Mouse (Mus musculus) neural tube, embryonic 14.5 days (tissue): ENCODE results near the gene Fcrlb. TPM values are rescaled to one million over a fixed set of nuclear protein-coding genes. Genes with fewer than 3 reads are reported as not detected.

ENCODE experiments used
- ATAC-seq: fragments of 200-750 bp; cut with Nextera tagmentation; 2 replicates; pipeline ENCODE4 v1.8.0; 2017; ENCODE audit warnings: low read depth, mild to moderate bottlenecking, moderate TSS enrichment, moderate library complexity
- H3K27ac ChIP-seq: fragments of 300-500 bp; sonication (generic); 2 replicates; pipeline ENCODE4 v1.5.1; 2014; ENCODE audit warnings: low read depth, mild to moderate bottlenecking, control low read depth, low read length, moderate library complexity, mixed read lengths
- H3K27me3 ChIP-seq: fragments of 300-500 bp; sonication (generic); 2 replicates; pipeline ENCODE4 v1.6.1; 2014; ENCODE audit warnings: low read length; ENCODE audit not compliant: control insufficient read depth, insufficient read depth
- H3K36me3 ChIP-seq: fragments of 300-500 bp; sonication (generic); 2 replicates; pipeline ENCODE4 v1.6.1; 2014; ENCODE audit warnings: low read length, mixed read lengths; ENCODE audit not compliant: control insufficient read depth, insufficient read depth
- H3K4me1 ChIP-seq: fragments of 300-500 bp; sonication (generic); 2 replicates; pipeline ENCODE4 v1.6.1; 2014; ENCODE audit warnings: low read length; ENCODE audit not compliant: control insufficient read depth, insufficient read depth
- H3K4me2 ChIP-seq: fragments of 300-500 bp; sonication (generic); 2 replicates; pipeline ENCODE4 v1.6.1; 2014; ENCODE audit warnings: mild to moderate bottlenecking, low read depth, low read length, control low read depth
- H3K4me3 ChIP-seq: fragments of 300-500 bp; sonication (generic); 2 replicates; pipeline ENCODE4 v1.5.1; 2014; ENCODE audit warnings: low read depth, low read length, control low read depth, mixed read lengths
- H3K9ac ChIP-seq: fragments of 300-500 bp; sonication (generic); replicated peaks from 2 replicates; pipeline ENCODE4 v1.6.1; 2014; ENCODE audit warnings: low read depth, mild to moderate bottlenecking, control low read depth, low read length, mixed read lengths
- H3K9me3 ChIP-seq: fragments of 300-500 bp; sonication (generic); 2 replicates; pipeline ENCODE4 v1.6.1; 2016; ENCODE audit warnings: low read length; ENCODE audit not compliant: control insufficient read depth
- WGBS: fragments of 180-500 bp; shearing (Covaris S2); extraction: QIAGEN DNeasy Blood & Tissue Kit; methylation state at CpG from one replicate; pipeline ENCODE4 v1.1.7; 2014; 5-methylcytosine and 5-hydroxymethylcytosine counted together
- polyA plus RNA-seq: library from polyadenylated mRNA; unstranded; fragments of >200 nt; fragmentation: Nextera tagmentation; extraction: Ambion mirVana; gene quantifications from 2 replicates; pipeline ENCODE4 v1.2.1, GENCODE M21; 2014

Fcrlb gene
- polyA plus RNA-seq, 1 experiment from 2014 or later: 1.2 TPM

DNA sequence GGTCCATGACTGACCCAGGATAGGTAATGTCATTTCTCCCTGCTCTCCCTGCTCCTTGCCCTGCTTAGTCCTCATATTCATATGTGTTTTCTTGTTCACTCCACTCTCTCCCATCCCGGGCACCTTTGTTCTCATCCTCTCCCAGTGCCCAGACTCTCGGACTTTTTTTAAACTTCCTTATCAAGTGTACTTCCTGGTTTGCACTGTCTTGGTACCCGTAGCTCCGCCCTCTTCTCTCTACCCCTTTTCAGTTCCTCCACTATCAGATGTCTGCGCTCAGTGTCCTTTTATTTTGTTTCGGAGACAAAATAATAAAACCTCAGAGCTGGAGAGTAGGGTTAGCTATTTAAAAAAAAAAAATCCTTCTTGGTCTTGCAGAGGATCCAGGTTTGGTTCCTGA, 11.7 kb upstream of the Fcrlb start:
- Histone ChIP-seq H3K36me3 (no peaks in the 10 kb centered on the region), H3K9ac (no peak overlapping the region), H3K9me3 (no peaks in the 10 kb centered on the region), H3K4me3 (no peak overlapping the region), H3K4me1 (no peaks in the 10 kb centered on the region), H3K27ac (no peak overlapping the region), H3K4me2 (no peak overlapping the region), H3K27me3 (no peaks in the 10 kb centered on the region)
- no peak for ATAC-seq
- WGBS: 91% methylated on average over 6 of the region's 6 CpGs

DNA sequence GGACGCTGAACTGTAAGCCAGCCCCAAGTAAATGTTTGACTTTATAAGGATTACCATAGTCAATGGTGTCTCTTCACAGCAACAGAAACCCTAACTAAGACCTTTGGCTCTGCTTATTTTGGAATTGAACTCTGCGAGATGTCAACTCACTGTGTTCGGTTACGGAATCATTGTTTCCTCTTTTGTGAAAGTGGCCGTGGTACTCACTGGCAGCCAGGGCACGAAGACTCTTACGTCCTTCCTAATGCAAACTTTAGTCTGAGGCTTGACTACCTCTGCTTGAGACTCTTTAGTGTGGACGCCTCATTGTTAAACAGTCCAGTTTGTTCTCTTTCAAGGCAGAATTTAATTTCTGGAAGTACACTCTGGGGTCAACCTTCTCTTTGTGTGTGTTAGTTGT, 6.6 kb upstream of the Fcrlb start:
- WGBS: 95% methylated on average over 8 of the region's 8 CpGs
- Histone ChIP-seq H3K4me2 (no peak overlapping the region), H3K27me3 (no peaks in the 10 kb centered on the region), H3K9ac (no peak overlapping the region), H3K9me3 (no peaks in the 10 kb centered on the region), H3K4me1 (no peaks in the 10 kb centered on the region), H3K27ac (no peak overlapping the region), H3K4me3 (no peak overlapping the region), H3K36me3 (no peaks in the 10 kb centered on the region)
- no peak for ATAC-seq

GRCm38 (mm10) chr1:170915657-170916056, 2.9 kb upstream of the Fcrlb start:
- Histone ChIP-seq H3K9me3 (no peaks in the 10 kb centered on the region), H3K9ac (no peak overlapping the region), H3K4me2 (no peak overlapping the region), H3K4me3 (no peak overlapping the region), H3K36me3 (no peaks in the 10 kb centered on the region), H3K27ac (no peak overlapping the region), H3K4me1 (no peaks in the 10 kb centered on the region), H3K27me3 (no peaks in the 10 kb centered on the region)
- WGBS: 85% methylated on average over 5 of the region's 5 CpGs
- ATAC-seq: no peak

GRCm38 (mm10) chr1:170911907-170912660, 657 bp downstream of the Fcrlb start:
- Histone ChIP-seq H3K4me3 (no peak overlapping the region), H3K9ac (no peak overlapping the region), H3K27me3 (peaks cover 15% of the 10 kb centered on the region), H3K4me2 (no peak overlapping the region), H3K4me1 (no peaks in the 10 kb centered on the region), H3K9me3 (no peaks in the 10 kb centered on the region), H3K36me3 (no peaks in the 10 kb centered on the region), H3K27ac (no peak overlapping the region)
- no peak for ATAC-seq
- WGBS: 81% methylated on average over 11 of the region's 11 CpGs

GRCm38 (mm10) chr1:170908341-170908740, 4.4 kb downstream of the Fcrlb start:
- Histone ChIP-seq H3K27me3 (peaks cover 15% of the 10 kb centered on the region), H3K36me3 (no peaks in the 10 kb centered on the region), H3K4me3 (peak overlapping the region; percentile 51), H3K9me3 (no peaks in the 10 kb centered on the region), H3K4me2 (peak overlapping the region; percentile 98), H3K27ac (no peak overlapping the region), H3K9ac (peak overlapping the region; percentile 60), H3K4me1 (no peaks in the 10 kb centered on the region)
- 3% methylated on average over 21 of the region's 21 CpGs for WGBS
- peak; percentile 79 for ATAC-seq

- Histone ChIP-seq H3K4me1 (no peaks in the 10 kb centered on the region), H3K27ac (no peak overlapping the region), H3K9me3 (no peaks in the 10 kb centered on the region), H3K4me3 (peak overlapping the region; percentile 51), H3K4me2 (peak overlapping the region; percentile 98), H3K36me3 (no peaks in the 10 kb centered on the region), H3K27me3 (peaks cover 15% of the 10 kb centered on the region), H3K9ac (peak overlapping the region; percentile 60)
- under 1% methylated on average over 71 of the region's 71 CpGs for WGBS
- peak; percentile 89 for ATAC-seq
Measured at GRCm38 (mm10) chr1:170907456-170908191, 5.1 kb downstream of the Fcrlb start.

GRCm38 (mm10) chr1:170907111-170907455, 5.7 kb downstream of the Fcrlb start:
- Histone ChIP-seq H3K36me3 (no peaks in the 10 kb centered on the region), H3K27me3 (peaks cover 15% of the 10 kb centered on the region)
- WGBS: 22% methylated on average over 11 of the region's 11 CpGs

DNA sequence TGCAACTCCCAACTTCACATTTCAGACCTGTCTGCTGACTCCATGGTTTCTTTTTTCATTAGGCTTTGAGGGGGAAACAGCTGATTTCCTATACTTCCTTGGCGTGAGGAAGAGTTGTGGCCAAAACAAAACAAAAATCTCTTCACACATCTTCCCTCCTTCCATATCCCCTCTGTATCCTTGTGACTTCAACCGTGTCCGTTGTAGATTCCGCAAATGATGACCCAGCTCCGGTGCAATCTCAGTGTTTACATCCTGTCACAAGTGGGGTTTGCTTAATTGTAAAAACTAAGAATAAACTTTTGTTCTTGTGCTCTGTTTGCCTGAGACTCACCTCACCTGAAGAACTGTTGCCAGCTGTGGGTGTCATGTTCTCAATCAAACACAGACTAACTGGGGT, 9.3 kb downstream of the Fcrlb start:
- ATAC-seq: no peak
- H3K27me3 ChIP-seq: peaks cover 12% of the 10 kb centered on the region

More at GRCm38 (mm10) chr1:170907111-170907455, 5.7 kb downstream of the Fcrlb start:
- Histone ChIP-seq H3K4me3 (peak overlapping the region; percentile 51), H3K9ac (peak overlapping the region; percentile 60), H3K27ac (no peak overlapping the region), H3K4me2 (peak overlapping the region; percentile 98), H3K9me3 (no peaks in the 10 kb centered on the region), H3K4me1 (no peaks in the 10 kb centered on the region)
- no peak; the same call in 1 of the 2 replicates for ATAC-seq

GRCm38 (mm10) chr1:170901536-170902238, 11.1 kb downstream of the Fcrlb start:
- no peaks in the 10 kb centered on the region for H3K4me1 ChIP-seq
- no peaks in the 10 kb centered on the region for H3K9me3 ChIP-seq
- no peak overlapping the region for H3K9ac ChIP-seq
- no peaks in the 10 kb centered on the region for H3K36me3 ChIP-seq
- WGBS: 32% methylated on average over 10 of the region's 10 CpGs
- no peaks in the 10 kb centered on the region for H3K27me3 ChIP-seq
- H3K27ac ChIP-seq: no peak overlapping the region
- peak; percentile 60; the same call in 1 of the 2 replicates for ATAC-seq
- H3K4me2 ChIP-seq: no peak overlapping the region
- H3K4me3 ChIP-seq: no peak overlapping the region

More for the DNA sequence above, 9.3 kb downstream of the Fcrlb start:
- H3K9ac ChIP-seq: no peak overlapping the region
- no peaks in the 10 kb centered on the region for H3K36me3 ChIP-seq
- 81% methylated on average over 5 of the region's 5 CpGs for WGBS
- H3K4me3 ChIP-seq: no peak overlapping the region
- no peaks in the 10 kb centered on the region for H3K9me3 ChIP-seq
- no peak overlapping the region for H3K27ac ChIP-seq
- no peaks in the 10 kb centered on the region for H3K4me1 ChIP-seq
- no peak overlapping the region for H3K4me2 ChIP-seq
